Mouse (Mus musculus) hindbrain, embryonic 12.5 days (tissue): ENCODE data around the gene Pced1b. TPM values are rescaled to one million over a fixed set of nuclear protein-coding genes. Genes with fewer than 3 reads are reported as not detected.

Experiments used
- ATAC-seq: fragments of 200-750 bp; cut with Nextera tagmentation; 2 replicates; pipeline ENCODE4 v1.8.0; 2017; ENCODE audit warnings: moderate TSS enrichment; ENCODE audit not compliant: low FRiP score
- H3K27ac ChIP-seq: fragments of 300-500 bp; sonication (generic); 2 replicates; pipeline ENCODE4 v1.5.1; 2016; ENCODE audit warnings: mild to moderate bottlenecking
- H3K27me3 ChIP-seq: fragments of 300-500 bp; sonication (generic); 2 replicates; pipeline ENCODE4 v1.6.1; 2016; ENCODE audit warnings: mild to moderate bottlenecking
- H3K36me3 ChIP-seq: fragments of 300-500 bp; sonication (generic); 2 replicates; pipeline ENCODE4 v1.6.1; 2016; ENCODE audit warnings: mild to moderate bottlenecking
- H3K4me1 ChIP-seq: fragments of 300-500 bp; sonication (generic); 2 replicates; pipeline ENCODE4 v1.6.1; 2016
- H3K4me2 ChIP-seq: fragments of 300-500 bp; sonication (generic); replicated peaks from 2 replicates; pipeline ENCODE4 v1.6.1; 2016; ENCODE audit warnings: mild to moderate bottlenecking
- H3K4me3 ChIP-seq: fragments of 300-500 bp; sonication (generic); 2 replicates; pipeline ENCODE4 v1.5.1; 2016; ENCODE audit warnings: mild to moderate bottlenecking
- H3K9ac ChIP-seq: fragments of 300-500 bp; sonication (generic); 2 replicates; pipeline ENCODE4 v1.6.1; 2016; ENCODE audit warnings: mild to moderate bottlenecking, moderate library complexity
- H3K9me3 ChIP-seq: fragments of 300-500 bp; sonication (generic); replicated peaks from 2 replicates; pipeline ENCODE4 v1.6.1; 2016; ENCODE audit warnings: mild to moderate bottlenecking
- WGBS: fragments of 180-500 bp; shearing (Covaris S2); methylation state at CpG from one replicate; pipeline ENCODE4 v1.1.7; 2016; 5-methylcytosine and 5-hydroxymethylcytosine counted together
- polyA plus RNA-seq: library from polyadenylated mRNA; unstranded; fragments of >200 nt; fragmentation: Nextera tagmentation; extraction: Ambion mirVana; gene quantifications from 2 replicates; pipeline ENCODE4 v1.2.1, GENCODE M21; 2016

The Pced1b gene
- polyA plus RNA-seq, 1 experiment from 2014 or later: 3.5 TPM

- Histone ChIP-seq H3K9ac (no peak overlapping the region), H3K4me1 (no peaks in the 10 kb centered on the region), H3K27me3 (no peaks in the 10 kb centered on the region), H3K36me3 (no peaks in the 10 kb centered on the region), H3K27ac (no peak overlapping the region), H3K4me3 (no peak overlapping the region), H3K4me2 (no peak overlapping the region), H3K9me3 (no peaks in the 10 kb centered on the region)
- ATAC-seq: no peak
- whole genome bisulfite sequencing: 69% methylated on average over 7 of the region's 7 CpGs
These were observed 177.5 kb downstream of the Pced1b start for GRCm38 (mm10) chr15:97424375-97424774.

DNA sequence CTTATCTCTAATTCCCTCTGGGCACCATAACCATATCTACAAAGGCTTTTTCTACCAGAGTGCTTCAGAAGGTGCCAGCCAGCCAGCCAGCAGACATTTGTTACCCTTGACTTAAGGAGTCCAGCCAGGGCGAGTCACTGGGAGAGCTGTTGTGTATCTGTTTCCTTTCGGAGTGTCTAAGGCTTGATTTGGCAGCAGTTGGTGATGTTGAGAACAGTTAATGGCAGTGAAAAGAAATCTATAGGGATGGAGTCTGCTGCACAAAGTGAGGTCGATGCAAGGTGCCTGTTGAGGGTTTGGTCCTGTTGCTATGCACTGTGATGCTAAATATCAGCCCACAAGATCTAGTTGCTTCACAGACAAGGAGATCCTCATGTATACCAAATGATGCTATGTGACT is 178.1 kb downstream of the Pced1b start:
- no peaks in the 10 kb centered on the region for H3K4me1 ChIP-seq

DNA sequence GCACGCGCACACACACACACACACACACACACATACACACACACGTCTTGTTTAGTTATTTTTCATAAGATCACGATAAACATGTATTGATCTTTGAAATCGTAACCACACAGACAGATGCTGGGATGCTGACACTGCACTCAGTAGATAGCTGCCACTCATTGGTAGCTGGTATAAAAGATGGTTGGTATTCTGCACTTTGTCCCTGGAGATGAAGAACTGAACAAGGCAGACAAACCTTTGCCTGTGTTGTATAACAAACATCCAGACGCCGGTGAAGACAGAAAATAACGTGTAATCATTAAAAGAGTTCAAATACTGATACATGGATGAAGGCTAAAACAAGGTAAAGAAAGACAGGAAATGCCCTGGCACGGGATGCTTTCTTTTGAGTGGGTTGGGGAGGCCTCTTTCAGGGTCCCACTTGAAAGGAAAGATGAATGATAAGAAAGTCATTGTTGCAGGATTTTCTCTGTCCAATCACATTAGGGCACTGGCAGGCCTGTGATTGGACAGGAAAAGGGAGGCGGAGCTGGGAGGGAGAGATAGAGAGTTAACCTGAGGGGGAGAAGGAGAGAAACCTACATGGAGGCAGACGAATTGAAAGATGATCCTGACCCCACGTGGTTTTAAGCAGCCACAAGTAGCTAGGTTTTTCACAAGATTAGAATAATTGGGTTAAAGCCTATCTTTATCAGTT is 182.4 kb downstream of the Pced1b start:
- Histone ChIP-seq H3K4me2 (no peak overlapping the region), H3K27me3 (no peaks in the 10 kb centered on the region), H3K27ac (no peak overlapping the region), H3K4me1 (no peaks in the 10 kb centered on the region), H3K9ac (no peak overlapping the region), H3K9me3 (no peaks in the 10 kb centered on the region), H3K36me3 (no peaks in the 10 kb centered on the region), H3K4me3 (no peak overlapping the region)
- 85% methylated on average over 12 of the region's 12 CpGs for WGBS
- no peak for ATAC-seq

More for the DNA sequence above, 178.1 kb downstream of the Pced1b start:
- Histone ChIP-seq H3K27ac (no peak overlapping the region), H3K4me3 (no peak overlapping the region), H3K27me3 (no peaks in the 10 kb centered on the region), H3K9ac (no peak overlapping the region), H3K36me3 (no peaks in the 10 kb centered on the region), H3K9me3 (no peaks in the 10 kb centered on the region), H3K4me2 (no peak overlapping the region)
- 92% methylated on average over 3 of the region's 3 CpGs for WGBS
- no peak for ATAC-seq

GRCm38 (mm10) chr15:97431533-97431932 is 184.6 kb downstream of the Pced1b start:
- WGBS: 93% methylated on average over 6 of the region's 6 CpGs
- Histone ChIP-seq H3K27ac (no peak overlapping the region), H3K27me3 (no peaks in the 10 kb centered on the region), H3K9me3 (no peaks in the 10 kb centered on the region), H3K4me2 (no peak overlapping the region), H3K4me3 (no peak overlapping the region), H3K4me1 (no peaks in the 10 kb centered on the region), H3K9ac (no peak overlapping the region), H3K36me3 (no peaks in the 10 kb centered on the region)
- ATAC-seq: no peak

DNA sequence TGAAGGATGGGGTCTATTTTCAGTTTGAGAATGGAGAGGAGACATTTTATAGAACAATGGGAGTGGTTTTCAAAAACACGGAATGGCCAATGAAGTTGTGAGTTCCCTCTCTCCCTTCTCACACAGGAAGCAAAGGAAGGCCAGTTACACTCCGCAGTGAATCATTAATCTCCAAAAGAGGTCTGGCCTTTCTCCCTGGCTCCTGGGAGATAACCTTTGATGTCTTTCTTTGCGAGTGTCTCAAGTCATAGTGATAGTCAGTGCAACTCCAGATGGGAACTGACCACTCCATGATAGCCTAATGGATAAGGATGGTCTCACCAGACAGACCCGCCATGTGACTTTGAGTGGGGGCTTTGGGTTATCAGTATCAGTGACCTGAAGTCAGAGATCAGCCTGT is 185.3 kb downstream of the Pced1b start:
- no peaks in the 10 kb centered on the region for H3K27me3 ChIP-seq
- H3K27ac ChIP-seq: no peak overlapping the region
- no peak overlapping the region for H3K4me2 ChIP-seq
- 65% methylated on average over 4 of the region's 4 CpGs for WGBS
- ATAC-seq: no peak
- H3K36me3 ChIP-seq: no peaks in the 10 kb centered on the region
- H3K4me1 ChIP-seq: no peaks in the 10 kb centered on the region
- H3K9me3 ChIP-seq: no peaks in the 10 kb centered on the region
- no peak overlapping the region for H3K4me3 ChIP-seq
- no peak overlapping the region for H3K9ac ChIP-seq

Other genes starting within 250 kb of the Pced1b start
- gene Slc38a4, start 191.2 kb upstream of the Pced1b start, polyA plus RNA-seq: 29.1 and 37.5 TPM in 2 replicates
- gene Amigo2, start 180 bp downstream of the Pced1b start, polyA plus RNA-seq: 8.0 and 9.1 TPM in 2 replicates